Mouse (Mus musculus): ENCODE measurements at regions not wholly inside any gene's neighbourhood (a gene's known extent, or its start where the extent isn't known, plus 50 kb on each side); places are given as distances from the start of the nearest gene placed in this dataset.

GRCm38 (mm10) chr8:39218716-39219115 lies 1456.2 kb upstream of the Adam24 start:
- no peak for DNase-seq

GRCm38 (mm10) chr8:39227239-39227638 lies 1447.6 kb upstream of the Adam24 start:
- no peak for DNase-seq

GRCm38 (mm10) chr8:39268970-39269497 lies 1405.8 kb upstream of the Adam24 start:
- no peak for DNase-seq

- no peak for DNase-seq
Measured at GRCm38 (mm10) chr8:39297548-39298306, 1377.2 kb upstream of the Adam24 start.

- no peak for DNase-seq
Measured at GRCm38 (mm10) chr8:39303742-39304336, 1371.0 kb upstream of the Adam24 start.

- no peak for DNase-seq
Measured at GRCm38 (mm10) chr8:39313854-39314253, 1361.0 kb upstream of the Adam24 start.

- no peak for DNase-seq
Measured at GRCm38 (mm10) chr8:39315521-39316233, 1359.2 kb upstream of the Adam24 start.

- no peak for DNase-seq
Measured at GRCm38 (mm10) chr8:39316234-39316568, 1358.7 kb upstream of the Adam24 start.

- no peak for DNase-seq
Measured at GRCm38 (mm10) chr8:39329378-39329777, 1345.5 kb upstream of the Adam24 start.

GRCm38 (mm10) chr8:39344731-39345130 lies 1330.1 kb upstream of the Adam24 start:
- DNase-seq, result no peak

GRCm38 (mm10) chr8:39346471-39346870 lies 1328.4 kb upstream of the Adam24 start:
- DNase-seq, result no peak

- DNase-seq, result no peak
Measured at GRCm38 (mm10) chr8:39348956-39349355, 1325.9 kb upstream of the Adam24 start.

- no peak for DNase-seq
Measured at GRCm38 (mm10) chr8:39355412-39355811, 1319.5 kb upstream of the Adam24 start.

- no peak for DNase-seq
Measured at GRCm38 (mm10) chr8:39357111-39357510, 1317.8 kb upstream of the Adam24 start.

- DNase-seq, result no peak
Measured at GRCm38 (mm10) chr8:39357865-39358264, 1317.0 kb upstream of the Adam24 start.

- DNase-seq, result peak in 1 of 2 experiments; percentile 54
Measured at GRCm38 (mm10) chr8:39366346-39366745, 1308.5 kb upstream of the Adam24 start.
